Mouse (Mus musculus) gastrocnemius, postnatal 10 days (tissue): Measurements from ENCODE around the gene Gas2l2. TPM values are rescaled to one million over a fixed set of nuclear protein-coding genes. Genes with fewer than 3 reads are reported as not detected.

ENCODE experiments used
- DNase-seq: peaks from one replicate; pipeline ENCODE4 v3.0.0; 2021; ENCODE audit warnings: mixed read lengths
- total RNA-seq, 2 experiments: library from RNA; stranded (reverse); gene quantifications; 2 replicates each; pipeline ENCODE4 v1.2.3; 2021

Gene Gas2l2
- total RNA-seq, 2 experiments from 2014 or later = not detected

DNA sequence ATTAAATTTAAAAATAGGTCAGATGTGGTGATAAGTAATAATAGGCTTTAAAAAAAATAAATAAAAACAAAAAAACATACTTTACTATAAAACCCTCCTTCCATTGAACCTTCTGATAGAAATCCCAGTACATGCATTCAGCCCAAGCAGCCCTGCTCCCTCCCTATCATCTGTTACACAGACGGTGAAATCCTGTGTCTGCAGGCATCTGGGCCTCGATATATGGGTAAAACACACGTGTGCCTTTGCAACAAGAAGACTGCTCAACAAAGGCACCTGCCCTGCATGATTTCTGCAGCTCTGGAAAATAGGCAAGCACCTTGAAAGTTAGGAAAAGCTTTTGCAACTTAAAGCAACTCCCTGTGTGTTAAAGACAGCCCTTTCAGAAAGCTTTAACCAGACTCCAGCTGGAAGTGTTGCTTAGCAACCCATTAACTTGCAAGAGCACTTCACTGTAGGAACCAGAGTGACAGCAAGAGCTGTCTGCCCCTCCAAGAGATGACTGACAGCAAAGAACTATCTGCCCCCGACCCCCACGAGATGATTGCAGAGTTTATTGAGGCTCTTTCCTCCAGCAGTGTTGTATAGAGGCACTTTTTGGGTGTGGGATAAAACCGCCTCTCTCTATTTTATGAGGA, 34.3 kb downstream of the Gas2l2 start:
- no peak for DNase-seq

DNA sequence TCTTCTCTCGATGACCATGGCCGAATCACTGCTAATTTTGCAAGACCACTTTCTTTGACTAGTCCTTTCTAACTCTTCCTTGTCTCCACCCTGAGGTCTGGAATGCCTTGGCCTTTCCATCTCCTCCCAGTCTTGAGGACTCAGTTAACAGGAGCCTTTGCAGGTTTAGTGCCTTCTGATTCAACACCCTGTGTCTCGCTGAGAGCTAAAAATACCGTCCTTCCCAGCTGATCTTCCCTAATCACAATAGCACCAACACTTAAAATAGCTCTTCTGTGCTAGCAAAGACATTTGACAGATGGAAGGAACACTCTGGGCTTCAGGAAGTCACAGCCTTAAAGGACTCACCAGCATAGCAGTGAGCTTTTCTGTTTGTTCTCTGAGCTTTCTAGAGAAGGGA, 36.2 kb downstream of the Gas2l2 start:
- DNase-seq = no peak

DNA sequence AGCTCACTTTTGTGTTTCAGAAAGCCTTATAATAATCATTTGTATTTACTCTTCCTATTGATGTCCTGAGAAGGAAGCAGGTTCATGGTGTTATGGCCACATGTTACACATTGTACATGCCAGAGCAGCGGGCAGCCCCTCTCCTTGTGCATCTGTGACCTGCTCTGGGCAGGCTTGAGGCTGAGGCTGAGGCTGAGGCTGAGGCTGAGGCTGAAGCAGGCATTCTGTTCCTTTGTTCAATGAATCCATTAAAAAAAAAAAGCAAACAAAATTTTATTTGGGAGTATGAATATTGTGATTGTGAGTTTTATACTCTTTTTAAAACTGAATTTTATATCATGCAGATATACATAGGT, 45.7 kb downstream of the Gas2l2 start:
- DNase-seq = no peak

DNA sequence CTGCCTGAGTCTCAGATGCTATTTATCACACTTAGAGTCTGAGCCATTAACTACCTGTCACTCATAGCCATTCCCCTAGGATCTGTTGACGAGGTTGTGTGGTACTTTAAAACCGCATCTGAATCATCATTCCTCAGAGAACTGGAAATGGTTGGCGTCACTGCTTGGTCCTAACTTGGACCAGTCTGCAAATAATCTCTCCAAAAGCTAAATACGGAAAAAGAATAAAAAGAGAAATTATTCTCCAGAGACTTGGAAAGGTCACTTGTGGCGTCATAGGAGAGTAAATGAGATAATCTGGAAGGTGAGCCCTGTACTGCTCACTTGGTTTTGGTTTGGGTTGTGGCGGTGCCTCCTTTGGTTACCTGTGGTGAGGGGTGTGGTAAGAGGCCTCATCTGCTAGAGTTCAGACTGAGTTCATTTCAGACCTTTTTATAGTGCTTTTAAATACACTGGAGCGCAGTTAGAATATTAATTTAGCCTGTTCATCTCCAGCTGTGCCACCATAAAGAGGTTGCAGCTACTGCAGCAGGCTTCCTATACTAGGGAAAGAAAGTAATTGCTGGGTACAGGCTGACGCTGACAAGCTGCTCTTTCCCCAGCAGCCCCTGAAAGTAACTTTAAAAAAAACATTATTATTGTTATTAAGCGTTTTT, 46.3 kb downstream of the Gas2l2 start:
- DNase-seq = no peak

DNA sequence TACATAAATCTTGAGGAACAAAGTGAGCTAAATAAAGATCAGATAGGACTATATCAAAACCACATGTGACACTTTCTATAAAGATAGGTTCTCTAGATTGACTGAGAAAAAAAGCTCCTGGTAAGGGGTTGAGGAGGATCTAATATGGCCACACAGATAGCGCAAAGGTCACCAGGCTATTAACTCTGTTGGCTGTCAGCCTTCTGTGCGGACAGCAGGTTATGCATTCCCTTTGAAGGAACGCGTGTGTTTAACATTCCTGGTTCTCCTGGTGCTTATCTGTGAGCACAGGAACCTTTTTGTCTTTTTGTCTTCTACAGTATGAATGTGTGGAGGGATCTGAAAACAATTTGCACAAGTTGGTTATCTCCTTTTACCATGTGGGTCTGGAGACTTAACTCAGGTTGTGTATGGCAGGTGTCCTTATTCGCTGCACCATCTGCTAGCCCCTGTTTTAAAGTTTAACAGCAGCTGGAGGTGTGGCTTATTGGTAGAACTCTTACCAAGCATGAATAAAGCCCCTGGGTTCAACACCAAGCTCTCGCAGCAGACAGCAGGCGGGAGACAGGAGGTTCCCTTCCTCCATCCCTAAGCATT, 49.4 kb downstream of the Gas2l2 start:
- DNase-seq = no peak

Other genes with a start within 250 kb of the Gas2l2 start
- gene Slfn3, start 238.1 kb downstream of the Gas2l2 start, total RNA-seq = 1 to 10 TPM in 1 of 2 experiments, under 1 TPM in 1; 0.97 to 1.1 TPM
- gene Slfn14, start 142.7 kb downstream of the Gas2l2 start, total RNA-seq = under 1 TPM in 1 of 2 experiments, not detected in 1; 0.47 TPM
- gene Ap2b1, start 130.4 kb downstream of the Gas2l2 start, total RNA-seq = 10 to 100 TPM; 39.7 to 49.1 TPM
- gene Pex12, start 126.9 kb downstream of the Gas2l2 start, total RNA-seq = 10 to 100 TPM; 14.5 to 19.2 TPM
- under 1 TPM; 0.75 to 0.81 TPM for gene Rasl10b, start 20.3 kb downstream of the Gas2l2 start, total RNA-seq
- gene 1700020L24Rik, start 8.2 kb upstream of the Gas2l2 start, total RNA-seq = under 1 TPM in 1 of 2 experiments, not detected in 1; 0.29 TPM
- gene Mmp28, start 33.6 kb upstream of the Gas2l2 start, total RNA-seq = 1 to 10 TPM; 3.7 to 4.6 TPM
- 10 to 100 TPM; 21.1 to 29.7 TPM for gene Taf15, start 43.6 kb upstream of the Gas2l2 start, total RNA-seq
- gene Heatr9, start 92.7 kb upstream of the Gas2l2 start, total RNA-seq = not detected
- not detected for gene Ccl5, start 101.1 kb upstream of the Gas2l2 start, total RNA-seq
- gene Ccl9, start 149.2 kb upstream of the Gas2l2 start, total RNA-seq = 1 to 10 TPM; 2.9 to 4.3 TPM
- gene Ccl6, start 163.6 kb upstream of the Gas2l2 start, total RNA-seq = 1 to 10 TPM; 3.3 to 3.4 TPM
- not detected for gene Rpl9-ps1, start 216.2 kb upstream of the Gas2l2 start, total RNA-seq
- not detected for gene Ccl3, start 219.9 kb upstream of the Gas2l2 start, total RNA-seq
- gene Ccl4, start 233.1 kb upstream of the Gas2l2 start, total RNA-seq = not detected